Mouse (Mus musculus) spleen, adult 18-20 months (tissue): ENCODE results near the gene Tanc1.

Experiments
- DNase-seq, 2 experiments: peaks; one replicate each; pipeline ENCODE4 v3.0.0; 2022; ENCODE audit warnings: mixed read lengths in 2 of 2

The Tanc1 gene

DNA sequence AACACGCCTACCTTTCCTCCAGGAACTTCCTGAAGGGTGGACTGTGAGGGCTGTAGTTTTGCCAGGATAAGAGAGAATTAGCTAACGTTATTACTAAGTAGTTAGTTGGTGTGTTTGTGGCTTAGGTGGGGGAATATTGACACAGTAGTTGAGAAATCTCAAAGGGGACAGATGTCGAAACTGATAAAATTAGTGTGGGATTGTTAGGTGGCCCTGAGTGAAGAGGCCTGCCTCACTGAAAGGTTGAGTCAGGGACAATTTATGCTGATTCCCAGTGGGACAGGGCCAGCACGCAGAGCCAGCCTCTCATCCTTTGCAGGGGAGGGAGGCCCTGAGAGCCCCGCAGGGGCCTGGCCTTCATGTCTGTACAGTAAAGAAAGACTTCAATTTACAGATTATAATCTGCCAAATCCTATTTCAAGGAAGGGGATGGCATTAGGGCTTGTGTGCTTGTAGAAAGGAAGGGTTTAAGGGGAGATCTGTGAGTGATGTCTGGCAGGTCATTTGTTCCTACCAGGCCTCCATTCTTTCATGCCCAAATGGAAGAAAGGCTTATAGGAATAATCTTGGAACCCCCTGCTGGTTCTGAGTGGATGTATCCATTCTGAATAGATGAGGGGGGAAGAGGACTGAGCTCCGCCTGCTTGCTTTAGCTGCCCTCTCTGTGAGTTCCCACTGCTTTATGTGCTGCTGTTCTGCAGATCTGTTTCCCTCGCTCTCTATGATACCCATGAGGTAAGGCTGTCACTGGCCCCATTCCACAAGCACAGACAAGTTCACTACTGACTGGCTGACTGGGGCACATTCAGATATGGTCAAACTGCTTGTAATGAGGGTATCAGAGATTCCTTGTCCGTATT lies 41.7 kb downstream of the Tanc1 start:
- no peak for DNase-seq

DNA sequence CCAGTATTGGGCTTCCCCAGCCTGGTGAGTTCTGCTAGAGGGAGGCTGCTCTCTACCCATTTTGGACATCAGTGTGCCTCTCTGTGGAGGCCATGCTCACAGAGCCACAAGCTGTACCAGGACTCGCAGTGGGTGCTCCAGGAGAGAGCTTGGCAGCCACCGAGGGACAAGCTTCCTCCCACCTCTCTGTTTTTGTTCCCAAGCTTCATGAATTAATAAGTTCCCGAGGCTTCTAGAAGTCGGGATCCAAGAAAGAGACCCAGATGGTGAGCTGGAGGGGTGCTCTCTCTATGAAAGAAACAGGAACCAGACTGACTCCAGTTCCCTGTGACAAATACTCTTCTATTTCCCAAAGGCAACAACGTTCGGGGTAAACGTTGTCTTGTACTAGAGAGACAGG lies 43.6 kb downstream of the Tanc1 start:
- no peak for DNase-seq

DNA sequence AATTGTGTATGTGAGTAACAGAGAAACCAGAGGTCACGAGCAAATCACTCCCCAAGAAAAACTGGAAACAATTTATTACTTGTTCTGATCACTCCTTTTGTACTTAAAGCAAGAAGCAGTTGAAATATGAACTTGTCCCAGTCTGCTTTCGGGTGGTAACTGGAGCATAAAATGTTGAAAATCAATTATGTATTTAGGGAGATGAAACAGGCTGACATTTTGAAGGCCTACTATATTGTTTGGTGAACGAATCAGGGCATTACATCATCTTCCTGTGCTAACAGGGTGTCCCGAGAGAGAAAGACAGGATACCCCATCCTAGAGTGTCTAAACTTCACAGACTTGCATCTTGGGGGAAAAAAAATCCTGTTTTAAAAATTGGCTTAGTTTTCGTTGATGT lies 44.8 kb downstream of the Tanc1 start:
- no peak for DNase-seq

DNA sequence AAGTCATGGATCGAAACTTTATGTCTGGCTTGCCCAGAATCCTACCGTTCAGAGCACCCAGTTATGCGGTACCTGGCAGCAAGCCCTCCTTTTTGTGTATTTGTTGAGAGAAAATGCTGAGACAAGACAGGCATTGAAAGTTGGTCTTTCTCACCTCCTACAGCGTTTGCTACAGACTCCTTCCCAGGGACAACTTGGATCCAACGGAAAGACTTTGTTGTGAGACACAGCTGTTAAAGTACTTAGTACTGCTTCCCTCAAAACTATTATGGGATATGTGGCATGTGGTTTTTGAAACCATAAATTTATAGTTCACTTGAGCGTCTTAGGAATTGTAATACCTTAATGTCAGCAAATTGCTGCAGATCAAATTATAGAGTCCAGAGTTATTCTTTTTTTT lies 47.8 kb downstream of the Tanc1 start:
- DNase-seq: no peak

DNA sequence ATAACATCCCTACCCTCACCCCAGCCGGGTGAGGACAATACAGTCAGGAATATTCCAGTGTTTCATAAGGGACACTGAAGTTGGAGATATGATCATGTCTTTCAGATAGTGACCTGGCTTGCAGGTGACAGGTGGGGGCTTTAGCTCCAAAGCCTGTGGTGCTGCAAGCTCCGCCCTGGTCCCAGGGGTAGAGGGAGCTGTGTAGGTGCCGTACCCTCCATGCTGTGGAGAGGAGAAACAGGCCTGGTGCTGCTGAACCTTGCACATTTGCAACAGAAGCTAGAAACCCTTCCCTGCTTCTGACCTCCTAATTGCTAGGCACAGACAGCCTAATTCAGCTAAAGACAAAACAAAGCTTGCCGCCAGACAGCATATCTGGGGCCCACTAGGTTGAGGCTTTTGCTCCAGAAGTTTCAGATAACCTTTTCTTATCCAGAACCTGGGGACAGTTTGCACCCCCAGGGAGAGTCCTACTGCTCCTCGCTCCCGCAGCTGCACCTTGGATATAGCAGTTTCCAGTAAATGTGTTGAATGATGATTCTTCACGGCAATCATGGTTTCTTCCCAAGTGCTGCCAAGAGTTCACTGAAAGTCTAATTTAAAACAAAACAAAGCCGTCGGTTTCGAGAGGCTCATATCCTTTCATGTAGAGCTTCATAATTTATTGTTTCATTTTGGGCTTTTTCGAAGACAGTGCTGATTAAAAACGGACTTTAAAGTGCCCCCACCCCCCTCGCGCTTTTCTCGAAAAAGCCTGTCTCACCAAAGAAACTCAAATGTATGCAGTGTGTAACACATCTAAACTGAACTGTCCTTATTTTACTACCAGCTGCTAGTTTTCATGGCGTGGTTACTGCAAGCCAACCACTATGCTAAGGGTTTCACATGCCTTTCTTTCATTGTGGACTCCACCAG lies 49.3 kb downstream of the Tanc1 start:
- no peak for DNase-seq

DNA sequence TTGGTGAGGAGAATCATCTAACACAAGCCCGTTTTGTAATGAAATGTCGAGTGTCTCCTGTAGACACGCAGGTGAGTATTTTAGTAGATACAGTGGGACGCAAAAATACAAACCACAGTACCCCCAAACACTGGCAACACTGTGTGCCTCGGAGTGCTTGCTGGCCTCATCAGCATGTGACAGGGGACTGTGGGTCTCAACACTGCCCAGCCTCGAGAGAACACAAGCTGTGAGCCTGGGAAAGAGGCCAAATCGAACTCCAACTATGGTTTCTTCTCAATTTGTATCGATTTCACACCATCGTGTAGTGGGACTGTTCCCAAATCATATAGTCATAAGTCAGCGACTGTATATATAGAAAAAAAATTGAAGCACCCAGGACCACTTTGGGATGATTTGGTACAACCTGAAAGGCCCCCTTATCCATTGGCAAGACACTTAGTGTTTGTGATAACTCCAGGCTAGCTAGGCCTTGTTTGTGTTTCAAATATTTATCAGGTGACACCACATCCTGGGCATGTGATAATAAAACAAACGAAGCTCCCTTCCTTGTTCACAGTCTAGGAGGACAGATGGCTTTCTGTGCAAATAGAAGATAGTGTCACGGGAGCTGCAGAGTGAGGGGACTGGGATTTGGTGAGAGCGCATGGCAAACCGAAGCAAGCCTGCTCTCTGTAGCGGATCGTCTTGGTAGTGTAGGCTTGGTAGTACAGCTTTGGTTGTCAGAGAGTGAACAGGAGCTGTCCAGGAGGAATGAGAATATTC lies 53.1 kb downstream of the Tanc1 start:
- no peak for DNase-seq

DNA sequence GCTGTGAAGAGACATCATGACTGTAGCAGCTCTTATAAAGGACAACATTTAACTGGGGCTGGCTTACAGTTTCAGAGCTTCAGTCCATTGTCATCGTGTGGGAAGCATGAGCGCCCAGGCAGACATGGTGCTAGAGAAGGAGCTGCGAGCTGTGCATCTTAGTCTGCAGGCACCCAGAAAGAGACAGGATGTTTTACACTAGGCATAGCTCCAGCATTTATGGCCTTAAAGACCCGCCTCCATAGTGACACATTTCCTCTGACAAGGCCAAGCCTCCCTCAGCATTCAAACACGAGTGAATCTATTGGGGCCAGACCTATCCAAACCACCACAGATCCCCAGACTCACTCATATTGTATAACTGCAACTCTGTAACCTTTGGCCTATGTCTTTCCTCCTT lies 54.7 kb downstream of the Tanc1 start:
- DNase-seq: no peak

DNA sequence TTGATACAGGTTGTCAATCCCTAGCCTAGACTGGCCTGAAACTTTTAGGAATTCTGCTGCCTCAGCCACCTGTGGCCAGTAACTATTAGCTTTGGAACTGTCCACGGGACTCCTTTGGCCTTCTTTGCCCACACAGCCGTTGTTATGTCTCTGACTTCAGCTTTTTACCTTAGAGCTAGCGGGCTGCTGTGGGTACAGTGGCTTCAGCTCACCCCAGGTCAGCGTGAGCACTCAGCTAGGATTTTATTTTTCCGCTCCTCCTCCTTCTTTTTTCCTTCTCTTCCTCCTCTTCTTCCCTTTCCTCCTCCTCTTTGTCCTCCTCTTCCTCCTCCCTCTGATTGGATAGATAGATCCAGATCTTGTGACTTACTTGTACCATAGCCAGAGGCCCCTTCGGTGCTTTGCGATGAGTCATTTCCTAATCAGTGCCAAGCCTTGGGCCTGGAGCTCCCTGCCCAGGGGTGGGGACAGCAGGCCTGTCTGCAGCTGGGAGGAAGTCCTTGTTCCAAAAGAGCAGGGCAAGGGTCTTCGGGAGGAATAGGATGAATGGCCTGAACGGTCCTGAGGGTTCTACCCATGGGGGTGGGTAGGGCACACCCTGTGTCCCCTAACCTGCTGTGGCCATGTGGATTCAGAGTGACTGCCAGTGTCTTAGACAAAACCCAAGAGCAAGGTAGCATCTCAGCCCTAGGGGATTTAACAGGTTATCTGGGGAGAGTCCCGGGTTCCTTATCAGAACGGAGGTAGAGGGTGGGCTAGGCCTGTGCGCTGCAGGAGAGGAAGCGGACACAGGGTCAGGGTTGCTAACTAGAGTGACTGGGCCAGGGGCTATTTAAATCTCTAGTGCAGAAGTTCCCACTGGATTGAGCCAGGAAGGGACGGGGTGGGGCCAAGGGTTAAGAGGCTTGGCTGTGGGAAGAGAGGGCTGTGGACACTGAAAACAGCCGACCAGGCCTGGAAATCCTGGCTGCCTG lies 58.5 kb downstream of the Tanc1 start:
- DNase-seq: peak; percentile 13 to 19

DNA sequence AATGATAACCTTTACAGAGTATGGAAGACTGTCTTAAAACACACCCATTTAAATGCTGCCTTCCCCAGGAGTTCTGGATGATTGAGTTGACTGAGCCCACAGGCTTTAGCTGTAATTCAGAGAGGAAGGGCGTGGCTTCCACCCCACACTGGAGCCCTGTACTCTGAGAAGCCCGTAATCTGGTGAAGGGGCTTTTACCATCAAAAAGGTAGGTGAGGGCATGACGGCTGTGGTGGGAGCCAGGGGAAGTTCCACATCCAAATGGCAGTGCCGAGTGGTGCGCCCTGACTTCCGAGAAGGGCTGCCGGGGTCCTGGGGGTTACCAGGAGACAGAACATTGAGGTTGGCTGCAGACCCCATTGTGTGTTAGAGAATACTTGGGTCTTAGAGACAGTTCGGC lies 59.8 kb downstream of the Tanc1 start:
- no peak for DNase-seq

DNA sequence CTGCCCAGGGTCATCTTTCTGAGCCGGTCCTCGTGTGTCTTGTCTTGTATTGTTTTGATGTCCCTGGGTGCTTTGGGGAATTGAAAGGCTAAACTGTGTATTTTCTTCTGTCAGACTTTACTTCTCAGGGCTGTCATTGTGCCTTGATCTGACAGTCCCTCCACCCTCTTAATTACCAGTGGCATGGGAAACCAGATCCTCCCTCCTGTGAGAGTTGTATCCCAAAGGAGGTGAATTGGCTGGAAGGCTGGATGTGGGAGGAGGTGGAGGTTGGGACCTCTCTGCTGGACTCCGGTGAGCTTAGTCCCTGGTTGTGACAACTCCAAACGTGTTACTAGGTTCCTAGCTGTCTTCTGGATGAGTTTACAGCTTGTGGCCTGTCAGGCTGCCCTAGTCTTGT lies 60.2 kb downstream of the Tanc1 start:
- DNase-seq: no peak

DNA sequence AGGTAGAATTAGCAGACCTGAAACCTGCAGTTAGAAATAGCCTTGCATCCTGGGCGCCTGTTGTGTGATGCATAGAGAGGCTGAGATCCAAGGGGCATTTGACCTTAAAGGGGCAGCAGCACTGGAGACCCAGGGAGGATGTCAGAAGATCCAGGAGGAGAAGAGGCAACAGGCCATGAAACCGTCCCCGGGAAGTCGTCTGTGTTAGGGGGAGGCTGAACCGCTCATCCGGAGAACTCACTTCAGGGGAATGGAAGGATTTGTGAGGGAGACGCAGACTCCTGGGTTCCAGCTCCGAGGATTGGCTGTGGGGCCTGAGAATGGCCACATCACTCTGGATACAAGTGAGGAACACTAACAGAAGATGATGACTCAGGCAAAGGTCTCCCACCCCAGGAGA lies 60.8 kb downstream of the Tanc1 start:
- DNase-seq: no peak

DNA sequence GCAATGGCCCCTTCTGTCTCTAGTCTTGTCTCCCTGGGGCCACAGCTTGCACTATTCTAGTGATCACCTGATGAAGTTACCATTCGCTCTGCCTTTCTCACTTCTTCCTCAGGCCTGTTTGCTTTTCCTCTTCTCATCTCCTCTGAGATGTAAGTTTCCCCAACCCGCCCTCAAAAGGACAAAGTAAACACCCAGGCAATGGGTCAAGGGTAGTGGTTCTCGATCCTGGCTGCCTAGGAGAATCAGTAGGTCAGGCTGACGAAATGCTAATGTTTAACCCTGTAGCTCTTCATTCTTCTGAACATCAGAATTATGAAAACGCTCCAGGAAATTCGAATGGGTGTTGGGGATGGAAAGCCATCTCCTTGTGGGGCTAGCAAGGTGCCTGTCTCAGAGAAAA lies 61.5 kb downstream of the Tanc1 start:
- no peak for DNase-seq

DNA sequence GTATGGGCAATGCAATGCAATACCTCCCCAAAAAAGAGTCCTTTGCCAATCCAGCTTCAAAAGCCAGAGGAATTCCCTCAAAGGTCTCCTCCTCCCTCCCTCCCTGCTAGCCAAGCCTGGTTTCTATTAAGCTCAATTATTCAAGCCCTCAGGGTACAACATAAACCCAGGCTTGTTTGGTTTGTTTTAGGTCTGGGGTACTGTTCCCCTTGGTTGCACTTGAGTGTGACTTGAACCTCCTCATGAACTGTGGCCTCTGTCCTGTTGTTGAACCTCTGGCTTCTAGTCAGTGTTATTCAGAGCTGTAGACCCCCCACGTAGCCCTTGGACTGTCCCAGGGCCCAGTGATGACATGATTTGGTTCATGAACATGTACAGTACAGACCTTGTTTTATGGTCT lies 62.0 kb downstream of the Tanc1 start:
- DNase-seq: no peak

DNA sequence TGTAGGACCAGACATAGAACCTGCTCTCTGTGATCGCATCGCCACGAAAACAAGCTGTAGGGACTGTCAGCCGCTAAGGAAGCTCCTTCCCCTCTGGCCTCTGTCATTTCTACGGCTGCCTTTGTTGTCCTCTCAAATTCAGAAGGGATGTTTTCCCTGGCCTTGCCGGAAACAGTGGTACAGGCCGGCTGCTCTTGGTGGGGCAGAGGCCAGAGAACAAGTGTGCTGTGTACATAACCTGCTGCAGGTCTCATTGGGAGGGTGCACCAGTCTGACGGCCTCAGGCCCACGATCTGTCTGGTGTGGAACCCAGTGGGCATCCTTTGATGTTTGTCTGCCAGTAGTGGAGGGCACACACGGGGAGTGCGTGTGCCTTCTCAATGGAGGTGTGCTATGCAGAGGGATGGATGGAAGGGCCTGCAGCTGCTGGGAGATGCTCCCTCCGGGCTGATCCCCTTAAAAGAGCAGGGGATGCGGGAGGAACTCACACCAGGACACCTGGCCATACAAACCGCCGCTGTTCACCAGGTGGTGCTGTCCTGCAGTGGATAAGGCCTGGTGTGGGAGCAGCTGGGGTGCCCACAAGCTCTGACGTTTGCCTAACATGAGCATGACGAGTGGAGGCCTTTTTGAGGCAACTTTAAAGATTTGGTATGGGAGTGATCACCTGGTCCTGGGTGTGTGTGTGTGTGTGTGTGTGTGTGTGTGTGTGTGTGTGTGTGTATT lies 63.6 kb downstream of the Tanc1 start:
- no peak for DNase-seq

DNA sequence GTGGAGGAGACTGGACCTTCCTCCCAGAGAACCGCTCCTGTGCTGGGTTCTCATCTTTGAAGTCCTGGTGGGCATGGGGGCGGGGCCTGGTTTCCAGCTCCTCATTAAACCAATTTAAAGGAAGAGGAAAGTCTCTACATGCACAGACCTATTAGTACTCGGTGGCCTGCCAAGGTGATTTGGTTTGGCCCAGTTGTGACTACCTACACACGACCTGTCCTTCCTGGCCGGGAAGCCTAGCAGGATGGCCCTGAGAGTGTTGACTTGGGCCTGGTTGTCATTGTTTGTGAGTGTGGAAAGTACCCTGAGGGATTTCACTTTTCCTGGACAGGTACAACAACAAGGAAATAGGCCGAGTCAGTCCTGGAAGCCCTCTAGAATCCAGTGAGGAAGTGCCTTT lies 64.2 kb downstream of the Tanc1 start:
- no peak for DNase-seq

DNA sequence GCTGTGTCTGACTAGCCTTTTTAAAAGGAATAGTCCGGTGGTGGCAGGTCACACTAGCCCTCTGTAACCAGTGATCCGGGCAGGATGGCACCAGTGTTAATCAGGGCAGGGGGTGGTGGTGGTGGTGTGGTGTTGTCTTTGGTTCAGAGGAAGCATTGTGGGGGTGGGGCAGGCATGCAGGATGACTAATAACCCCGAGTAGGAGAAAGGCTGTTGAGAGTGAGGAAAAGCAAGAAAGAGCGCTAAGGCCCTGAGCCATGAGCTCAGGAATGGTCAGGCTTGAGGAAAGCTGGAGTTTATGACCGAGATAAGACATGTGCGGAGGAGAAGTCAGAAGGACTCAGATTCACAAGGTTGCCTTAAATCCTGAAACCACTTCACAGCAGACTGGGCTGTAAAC lies 64.6 kb downstream of the Tanc1 start:
- DNase-seq: no peak

DNA sequence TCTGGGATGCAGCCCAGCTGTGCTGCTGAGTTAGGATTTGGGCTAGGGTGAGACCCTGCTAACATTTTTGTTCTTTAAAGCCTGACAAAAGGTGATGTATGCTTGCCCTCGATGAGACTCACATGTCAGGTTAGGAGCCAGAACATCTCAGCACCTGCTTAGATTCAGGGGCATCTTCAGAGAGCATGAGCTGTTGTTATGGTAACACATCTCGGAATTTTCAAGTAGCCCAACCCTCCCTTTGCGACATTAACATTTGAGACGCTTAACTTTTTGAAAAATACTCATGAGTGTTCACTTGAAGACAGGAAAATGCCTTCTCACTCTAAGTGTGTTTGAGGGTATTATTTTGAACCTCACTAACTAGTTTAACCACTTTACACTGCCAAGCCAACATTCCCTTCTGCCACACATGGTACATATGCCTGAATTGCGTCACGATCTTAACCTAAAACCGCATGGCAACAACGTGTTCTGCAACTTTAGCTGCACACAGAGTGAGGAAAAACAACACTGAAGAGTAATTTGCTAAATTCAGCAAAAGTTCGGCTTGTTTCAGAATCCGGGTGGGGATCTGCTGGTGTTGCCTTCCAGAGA lies 67.7 kb downstream of the Tanc1 start:
- DNase-seq: no peak

DNA sequence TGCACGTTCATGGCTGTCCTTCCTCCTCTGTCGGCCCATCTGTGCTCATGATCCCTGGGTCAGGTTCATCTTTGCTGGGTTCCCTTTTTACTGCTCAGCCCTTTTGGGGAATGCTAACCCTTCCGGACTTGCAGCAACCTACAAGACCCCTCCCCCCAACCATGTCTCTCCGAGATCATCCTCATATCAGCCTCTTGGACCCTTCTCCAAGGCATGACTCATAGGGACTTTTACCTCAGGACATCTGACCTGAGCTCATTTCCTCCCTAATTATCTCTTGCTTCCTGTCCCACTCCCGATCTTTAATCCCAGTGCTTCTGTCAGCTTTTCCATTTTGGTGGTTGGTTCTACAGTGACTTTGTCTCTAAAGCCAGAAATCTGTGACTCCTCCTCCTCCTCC lies 68.9 kb downstream of the Tanc1 start:
- DNase-seq: no peak

DNA sequence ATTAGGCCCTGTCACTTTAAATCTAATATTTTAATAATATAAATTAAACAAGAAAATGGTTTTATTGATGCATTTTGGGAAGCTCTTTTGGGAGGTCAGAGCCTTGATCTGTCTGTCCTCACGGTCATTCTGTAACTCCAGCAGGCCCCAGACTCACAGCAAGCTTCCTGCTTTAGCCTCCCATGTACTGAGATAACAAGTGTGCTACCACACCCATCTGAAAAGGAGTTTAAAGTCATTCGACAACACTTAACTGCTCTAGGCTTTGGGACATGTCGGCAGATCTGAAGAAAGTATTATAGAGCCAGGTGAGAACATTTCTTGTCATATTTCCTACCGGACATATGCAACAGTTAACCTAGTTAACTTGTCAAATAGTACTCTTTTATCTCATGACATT lies 69.3 kb downstream of the Tanc1 start:
- no peak for DNase-seq

DNA sequence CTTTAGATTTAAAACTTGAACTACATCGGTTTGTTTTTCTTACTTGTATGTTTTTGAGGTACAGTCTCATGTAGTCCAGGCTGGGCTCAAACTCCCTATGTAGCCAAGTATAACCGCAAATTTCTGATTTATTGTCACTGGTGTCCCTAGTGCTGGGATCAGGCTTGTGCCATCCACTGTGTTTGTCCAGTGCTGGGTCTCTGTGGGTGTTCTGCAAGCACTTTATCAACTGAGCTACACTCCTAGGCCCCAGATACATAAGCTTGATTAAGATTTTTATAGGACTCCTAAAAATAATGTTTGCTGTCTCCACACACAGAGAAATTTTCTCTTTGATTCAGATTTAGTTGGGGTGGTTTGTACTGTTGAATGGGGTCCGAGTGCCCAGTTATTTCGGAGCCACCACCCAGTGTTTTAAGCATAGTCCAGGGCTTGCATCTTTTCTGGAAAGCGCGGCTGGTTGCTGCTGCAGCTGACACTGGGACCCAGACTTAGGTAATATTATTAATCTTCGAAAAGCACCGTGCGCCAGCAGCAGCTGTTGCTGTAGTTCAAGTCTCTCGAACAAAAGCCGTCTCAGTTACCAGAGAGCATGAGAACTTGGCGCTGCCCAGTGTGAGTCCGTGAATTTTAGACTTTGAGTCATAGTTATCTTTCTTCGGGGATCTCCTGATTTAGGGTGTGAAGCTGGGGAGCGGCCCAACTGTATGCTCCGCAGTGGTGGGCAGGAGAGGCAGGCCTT lies 73.2 kb downstream of the Tanc1 start:
- no peak for DNase-seq
